Mouse (Mus musculus) layer of hippocampus, postnatal 10 days (tissue): ENCODE data around the gene Hspa2. TPM values are rescaled to one million over a fixed set of nuclear protein-coding genes. Genes with fewer than 3 reads are reported as not detected.
A peak's percentile ranks its signal among the peaks of the same experiment; 100 is the strongest.

Source experiments
- DNase-seq, 2 experiments: peaks; one replicate each; pipeline ENCODE4 v3.0.0; 2021; ENCODE audit warnings: low spot score in 2 of 2
- total RNA-seq, 2 experiments: library from RNA; stranded (reverse); gene quantifications; 2 replicates each; pipeline ENCODE4 v1.2.3; 2021

The Hspa2 gene
- total RNA-seq, 2 experiments from 2014 or later: 62.3 to 75.3 TPM

GRCm38 (mm10) chr12:76377059-76377458 lies 26.9 kb upstream of the Hspa2 start:
- DNase-seq: no peak

DNA sequence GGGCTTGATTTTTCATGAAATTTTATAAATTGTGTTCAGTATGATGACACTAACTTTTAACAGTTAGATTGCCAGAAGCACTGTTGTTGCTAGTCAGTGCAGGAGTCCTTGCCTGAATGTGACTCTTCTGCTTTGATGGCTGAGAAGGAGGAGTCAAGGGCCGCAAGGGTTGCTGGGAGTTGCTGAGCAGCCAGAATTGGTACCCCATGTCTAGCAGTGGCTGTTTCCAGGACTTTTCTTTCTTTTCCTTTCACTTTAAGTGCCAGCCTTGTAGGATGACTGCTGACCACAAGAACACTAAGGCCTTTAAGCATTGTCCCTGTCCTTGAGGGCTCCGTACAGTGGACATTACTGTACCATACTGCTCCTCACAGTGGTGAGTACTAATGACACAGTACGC lies 26.2 kb upstream of the Hspa2 start:
- no peak for DNase-seq

DNA sequence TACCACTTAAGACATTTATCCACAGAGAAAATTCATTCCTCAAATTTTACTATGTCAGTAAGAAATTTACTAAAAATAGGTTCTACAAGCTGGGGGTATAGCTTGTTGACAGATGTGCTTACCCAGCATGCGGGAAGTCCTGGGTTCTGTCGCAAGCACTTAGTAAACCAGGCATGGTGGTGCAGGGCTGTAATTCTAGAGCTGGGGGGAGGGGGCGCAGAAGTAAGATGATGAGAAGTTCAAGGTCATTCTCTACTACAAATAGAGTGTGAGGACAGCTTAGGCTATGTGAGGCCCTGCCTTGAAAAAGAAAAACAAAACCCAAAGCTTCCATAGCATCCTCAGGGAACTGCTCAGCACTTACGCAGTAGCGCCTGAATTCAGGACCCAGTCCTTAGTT lies 25.4 kb upstream of the Hspa2 start:
- no peak for DNase-seq

DNA sequence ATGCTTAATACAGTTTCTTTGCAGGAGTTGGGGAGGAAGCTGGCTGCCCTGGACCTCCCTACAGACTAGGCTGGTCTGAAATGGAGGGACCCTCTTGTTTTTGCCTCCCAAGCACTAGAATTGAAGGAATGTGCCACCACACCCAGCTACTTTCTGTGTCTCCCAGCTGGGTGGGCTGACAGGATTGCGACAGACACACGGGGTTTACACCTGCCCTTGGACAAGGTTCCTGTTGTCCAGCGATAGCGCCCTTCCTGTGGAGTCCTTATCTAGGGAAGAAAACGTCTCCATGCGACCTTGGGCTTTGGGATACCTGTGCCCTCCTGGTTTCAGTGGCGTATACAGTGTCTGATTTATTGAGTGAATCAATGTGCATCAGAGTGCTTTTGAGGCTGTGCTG lies 23.8 kb upstream of the Hspa2 start:
- no peak for DNase-seq

- no peak for DNase-seq
Measured at GRCm38 (mm10) chr12:76385342-76385741, 18.6 kb upstream of the Hspa2 start.

DNA sequence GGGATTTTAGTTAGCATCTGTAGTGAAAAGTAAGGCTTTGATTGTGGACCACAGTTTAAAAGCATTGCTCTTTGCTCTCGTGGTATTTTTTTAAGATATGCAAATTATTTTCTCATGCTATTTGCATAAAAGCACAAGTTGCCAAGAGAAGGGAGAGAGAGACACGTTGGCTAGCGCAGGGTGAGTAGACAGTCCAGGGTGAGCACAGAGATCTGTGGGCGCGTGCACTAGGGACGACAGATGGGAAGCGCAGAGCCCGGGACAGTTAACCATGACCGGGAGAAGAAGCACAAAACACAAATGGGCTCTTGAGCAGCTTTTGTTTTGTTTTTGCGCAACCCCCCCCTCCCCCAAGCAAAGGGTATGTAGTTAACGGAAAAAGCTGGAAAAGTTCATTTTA lies 15.2 kb upstream of the Hspa2 start:
- no peak for DNase-seq

GRCm38 (mm10) chr12:76391595-76392271 lies 12.2 kb upstream of the Hspa2 start:
- no peak for DNase-seq

DNA sequence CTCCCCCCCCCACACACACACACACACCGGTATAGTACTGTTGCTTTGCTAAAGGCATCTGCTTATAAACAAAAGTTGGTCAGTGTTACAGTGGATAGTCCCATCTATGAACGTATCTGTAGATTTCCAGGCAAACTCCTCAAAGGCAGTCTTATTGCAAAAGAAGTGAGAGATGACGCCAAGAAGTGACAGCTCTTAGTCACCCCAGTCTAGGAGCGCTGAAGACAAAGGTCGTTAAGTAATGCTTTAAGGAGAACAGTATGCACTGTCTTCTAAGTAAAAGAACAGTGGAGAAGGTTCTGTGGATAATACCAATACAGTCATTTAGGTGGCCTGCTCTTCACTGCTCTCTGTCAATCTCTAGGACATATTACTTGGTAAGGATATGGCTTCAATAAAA lies 11.0 kb upstream of the Hspa2 start:
- no peak for DNase-seq

GRCm38 (mm10) chr12:76397281-76397680 lies 6.7 kb upstream of the Hspa2 start:
- DNase-seq: no peak

GRCm38 (mm10) chr12:76401674-76402073 lies 2.3 kb upstream of the Hspa2 start:
- no peak for DNase-seq

DNA sequence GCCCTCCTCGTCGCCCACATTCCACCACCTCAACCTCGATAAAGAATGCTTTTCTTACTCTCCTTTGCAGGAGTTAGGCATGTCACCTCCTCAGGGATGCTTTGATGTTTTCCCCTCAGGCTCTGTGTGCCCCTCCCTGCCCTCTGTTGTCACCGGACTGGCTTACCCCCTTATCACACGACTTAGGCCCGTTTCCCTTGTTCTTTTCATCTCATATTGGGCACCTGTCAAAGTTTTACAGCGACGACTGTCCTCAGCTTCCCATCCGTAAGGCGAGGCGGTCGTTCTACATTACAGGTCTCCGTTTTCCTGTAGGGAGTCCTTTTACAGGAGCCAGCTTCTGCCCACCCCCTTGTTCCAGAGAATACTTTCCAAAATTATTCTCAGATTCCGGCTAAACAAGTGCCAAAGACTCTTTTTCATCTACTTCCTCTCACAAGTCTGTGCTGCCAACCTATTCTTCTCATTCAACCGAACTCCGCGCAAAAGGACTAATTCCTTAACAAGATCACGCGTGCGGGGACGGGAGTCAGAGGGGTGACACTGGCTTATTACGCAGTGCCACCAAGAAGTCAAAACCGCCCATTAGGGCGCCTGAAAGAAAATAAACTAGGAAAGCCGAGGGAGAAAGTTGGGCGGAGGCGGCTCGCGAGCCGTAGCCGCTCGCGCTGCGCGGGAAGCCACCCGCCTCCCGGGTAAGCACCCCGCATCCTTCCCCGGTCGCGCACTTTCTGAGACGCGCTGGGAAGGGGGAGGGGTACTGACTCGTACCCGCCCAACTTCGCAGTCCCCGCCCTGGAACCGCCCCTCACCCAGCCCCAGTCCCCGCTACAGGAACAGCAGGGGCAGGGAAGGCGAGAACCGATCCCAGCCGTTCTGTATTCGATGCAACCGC lies 738 bp upstream of the Hspa2 start:
- peak; percentile 13 to 15 for DNase-seq

- peak in 1 of 2 experiments; percentile 38 for DNase-seq
Measured at GRCm38 (mm10) chr12:76404836-76405182, 833 bp downstream of the Hspa2 start.

- peak; percentile 33 to 49 for DNase-seq
Measured at GRCm38 (mm10) chr12:76405183-76405970, 1.4 kb downstream of the Hspa2 start.

DNA sequence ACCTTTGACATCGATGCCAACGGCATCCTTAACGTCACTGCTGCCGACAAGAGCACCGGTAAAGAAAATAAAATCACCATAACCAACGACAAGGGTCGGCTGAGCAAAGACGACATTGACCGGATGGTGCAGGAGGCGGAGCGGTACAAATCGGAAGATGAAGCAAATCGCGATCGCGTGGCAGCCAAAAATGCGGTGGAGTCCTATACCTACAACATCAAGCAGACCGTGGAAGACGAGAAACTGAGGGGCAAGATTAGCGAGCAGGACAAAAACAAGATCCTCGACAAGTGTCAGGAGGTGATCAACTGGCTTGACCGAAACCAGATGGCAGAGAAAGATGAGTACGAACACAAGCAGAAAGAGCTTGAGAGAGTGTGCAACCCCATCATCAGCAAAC lies 2.0 kb downstream of the Hspa2 start:
- no peak for DNase-seq

DNA sequence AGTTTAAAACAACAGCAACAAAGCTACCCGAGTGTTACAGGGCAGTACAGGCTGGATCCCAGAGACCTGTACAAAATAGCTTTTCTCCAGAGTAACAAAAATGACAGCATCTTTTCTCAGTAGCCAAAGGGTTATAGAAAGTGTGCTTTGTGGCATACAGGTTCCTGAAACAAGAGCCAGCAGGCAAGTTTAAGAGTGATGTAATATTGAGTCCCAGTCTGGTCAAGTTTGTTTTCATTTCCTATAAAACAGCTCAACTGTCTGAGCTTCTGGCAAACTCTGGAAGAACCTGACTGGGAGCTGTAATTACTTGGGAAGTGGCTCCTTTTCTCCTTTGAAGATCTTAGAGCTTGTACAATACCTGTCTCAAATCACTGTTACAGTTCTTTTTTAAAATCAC lies 3.2 kb downstream of the Hspa2 start:
- no peak for DNase-seq

GRCm38 (mm10) chr12:76409166-76409565 lies 5.2 kb downstream of the Hspa2 start:
- no peak for DNase-seq

DNA sequence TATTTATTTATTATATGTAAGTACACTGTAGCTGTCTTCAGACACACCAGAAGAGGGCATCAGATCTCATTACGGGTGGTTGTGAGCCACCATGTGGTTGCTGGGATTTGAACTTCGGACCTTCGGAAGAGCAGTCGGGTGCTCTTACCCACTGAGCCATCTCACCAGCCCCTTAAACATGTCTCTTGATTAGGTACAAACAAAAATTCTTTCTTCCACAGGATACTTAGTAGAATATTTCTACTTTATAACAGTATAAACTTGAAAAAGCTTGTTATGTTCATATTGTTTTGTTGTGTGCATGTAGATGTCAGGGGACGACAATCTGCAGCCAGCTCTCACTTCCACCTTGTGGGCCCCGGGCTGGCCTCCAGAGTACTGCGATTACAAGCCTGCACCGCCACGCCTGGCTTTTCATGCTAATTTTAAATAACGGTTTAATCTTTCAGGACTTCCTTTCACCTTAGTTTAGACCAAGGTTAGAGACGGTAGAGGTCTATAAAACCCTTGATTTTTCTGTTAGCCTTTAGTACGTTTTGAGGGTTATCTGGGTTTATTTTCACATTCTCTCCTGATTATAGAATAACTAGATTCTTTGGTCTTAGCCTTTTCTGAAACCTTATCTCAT lies 11.5 kb downstream of the Hspa2 start:
- DNase-seq: no peak

- no peak for DNase-seq
Measured at GRCm38 (mm10) chr12:76417433-76417854, 13.5 kb downstream of the Hspa2 start, which contains the start of gene Ppp1r36. TSS of gene Ppp1r36 (plus strand) at chr12:76417538.

- DNase-seq: no peak
Measured at GRCm38 (mm10) chr12:76418346-76418745, 14.4 kb downstream of the Hspa2 start.

- DNase-seq: no peak
Measured at GRCm38 (mm10) chr12:76425256-76425655, 21.3 kb downstream of the Hspa2 start.

GRCm38 (mm10) chr12:76427546-76427945 lies 23.6 kb downstream of the Hspa2 start:
- no peak for DNase-seq
